Mouse (Mus musculus) limb, embryonic 14.5 days (tissue): Measurements from ENCODE around the gene Safb2. TPM values are rescaled to one million over a fixed set of nuclear protein-coding genes. Genes with fewer than 3 reads are reported as not detected.

Source experiments
- ATAC-seq: fragments of 200-750 bp; cut with Nextera tagmentation; 2 replicates; pipeline ENCODE4 v1.8.0; 2017; ENCODE audit warnings: low read depth, moderate number of reproducible peaks, moderate TSS enrichment; ENCODE audit not compliant: low FRiP score
- DNase-seq: peaks from one replicate; pipeline ENCODE4 v3.0.0-alpha.2; 2015; ENCODE audit warnings: low spot score
- H3K27ac ChIP-seq: fragments of 300-500 bp; sonication (generic); replicated peaks from 2 replicates; pipeline ENCODE4 v1.5.1; 2014; ENCODE audit warnings: low read depth, mild to moderate bottlenecking, low read length, moderate library complexity, mixed read lengths
- H3K27me3 ChIP-seq: fragments of 300-500 bp; sonication (generic); 2 replicates; pipeline ENCODE4 v1.6.1; 2014; ENCODE audit warnings: low read length, mixed read lengths; ENCODE audit not compliant: control insufficient read depth, insufficient read depth
- H3K36me3 ChIP-seq: fragments of 300-500 bp; sonication (generic); 2 replicates; pipeline ENCODE4 v1.6.1; 2014; ENCODE audit warnings: mild to moderate bottlenecking, low read length, moderate library complexity, mixed read lengths; ENCODE audit not compliant: control insufficient read depth, insufficient read depth
- H3K4me1 ChIP-seq: fragments of 300-500 bp; sonication (generic); 2 replicates; pipeline ENCODE4 v1.6.1; 2014; ENCODE audit warnings: antibody characterized with exemption, low read length, mixed read lengths; ENCODE audit not compliant: control insufficient read depth, insufficient read depth
- H3K4me2 ChIP-seq: fragments of 300-500 bp; sonication (generic); replicated peaks from 2 replicates; pipeline ENCODE4 v1.6.1; 2014; ENCODE audit warnings: low read depth, mild to moderate bottlenecking, low read length, moderate library complexity; ENCODE audit not compliant: severe bottlenecking
- H3K4me3 ChIP-seq: fragments of 300-500 bp; sonication (generic); replicated peaks from 2 replicates; pipeline ENCODE4 v1.5.1; 2014; ENCODE audit warnings: low read length
- H3K9ac ChIP-seq: fragments of 300-500 bp; sonication (generic); 2 replicates; pipeline ENCODE4 v1.6.1; 2014; ENCODE audit warnings: mild to moderate bottlenecking, low read depth, low read length, moderate library complexity; ENCODE audit not compliant: severe bottlenecking
- H3K9me3 ChIP-seq: fragments of 300-500 bp; sonication (generic); 2 replicates; pipeline ENCODE4 v1.6.1; 2016; ENCODE audit warnings: low read length; ENCODE audit not compliant: control insufficient read depth
- POLR2A ChIP-seq: fragments of 200-500 bp; IDR thresholded peaks from 2 replicates; pipeline ENCODE4 v1.8.0; 2012; ENCODE audit warnings: inconsistent platforms, mild to moderate bottlenecking, moderate library complexity, borderline replicate concordance; ENCODE audit not compliant: insufficient read depth, insufficient read length; ENCODE audit errors: extremely low read depth
- WGBS: fragments of 180-500 bp; shearing (Covaris S2); extraction: QIAGEN DNeasy Blood & Tissue Kit; methylation state at CpG from one replicate; pipeline ENCODE4 v1.1.7; 2014; 5-methylcytosine and 5-hydroxymethylcytosine counted together
- polyA plus RNA-seq, 2 experiments: library from polyadenylated mRNA; depleted of rRNA in 1 of 2; stranded (reverse) in 1 of 2; unstranded in 1 of 2; fragments of >200 nt; fragmentation: Nextera tagmentation in 1 of 2; extraction: Ambion mirVana in 1 of 2; gene quantifications; 2 replicates each; pipeline versions ENCODE4 v1.2.1 to v1.2.3; 2012 to 2014

The Safb2 gene
- polyA plus RNA-seq, 2 experiments, result 52.1 to 133 TPM

DNA sequence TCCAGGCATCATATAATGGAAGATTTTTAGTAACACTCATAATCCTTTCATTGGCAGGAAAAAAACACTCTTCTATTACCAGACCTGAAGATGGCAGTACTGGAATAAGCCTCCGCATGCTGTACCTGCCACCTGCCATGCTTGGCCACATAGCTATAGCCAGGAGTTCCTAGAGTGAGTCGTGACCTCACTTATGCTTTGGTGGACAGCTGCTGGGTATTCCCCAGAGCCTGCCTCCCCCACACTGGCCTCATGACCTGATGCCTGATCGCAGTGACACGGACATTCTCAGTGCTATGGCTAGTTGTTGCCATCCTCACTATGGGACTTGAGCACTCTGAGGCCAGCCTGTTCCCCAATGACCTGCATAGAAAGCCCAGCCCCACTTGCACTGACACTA, 14.1 kb downstream of the Safb2 start:
- no peak for DNase-seq
- Histone ChIP-seq H3K4me2 (no peak overlapping the region), H3K27ac (no peak overlapping the region), H3K4me3 (no peak overlapping the region), H3K9ac (no peak overlapping the region), H3K36me3 (peaks cover 98% of the 10 kb centered on the region), H3K4me1 (no peaks in the 10 kb centered on the region), H3K27me3 (no peaks in the 10 kb centered on the region), H3K9me3 (no peaks in the 10 kb centered on the region)
- no peak for TF ChIP-seq POLR2A
- 90% methylated on average over 4 of the region's 4 CpGs for WGBS
- no peak for ATAC-seq

DNA sequence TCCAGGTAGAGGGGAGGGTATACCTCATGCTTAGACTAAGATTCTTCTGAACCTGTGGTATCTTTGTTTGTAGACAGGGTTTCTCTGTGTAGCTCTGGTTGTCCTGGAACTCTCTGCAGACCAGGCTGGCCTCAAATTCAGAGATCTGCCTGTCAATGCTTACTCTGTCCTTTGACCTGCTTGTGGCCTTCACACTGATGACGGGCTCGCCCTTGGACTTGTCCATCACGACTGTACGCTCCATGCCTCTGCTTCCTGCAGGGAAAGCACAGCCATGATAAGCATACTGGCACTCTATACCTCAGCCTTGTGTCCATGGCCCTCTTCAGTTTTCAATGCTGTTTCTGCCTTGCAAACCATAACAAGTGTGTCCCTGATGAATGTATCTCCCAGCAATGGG, 17.0 kb downstream of the Safb2 start:
- DNase-seq, result no peak
- no peaks in the 10 kb centered on the region for H3K9me3 ChIP-seq
- H3K9ac ChIP-seq, result no peak overlapping the region
- no peak overlapping the region for H3K4me2 ChIP-seq
- ATAC-seq, result no peak
- 97% methylated on average over 4 of the region's 4 CpGs for WGBS
- H3K4me1 ChIP-seq, result no peaks in the 10 kb centered on the region
- TF ChIP-seq POLR2A, result no peak
- H3K36me3 ChIP-seq, result peaks cover 100% of the 10 kb centered on the region
- no peaks in the 10 kb centered on the region for H3K27me3 ChIP-seq
- no peak overlapping the region for H3K27ac ChIP-seq
- H3K4me3 ChIP-seq, result no peak overlapping the region

DNA sequence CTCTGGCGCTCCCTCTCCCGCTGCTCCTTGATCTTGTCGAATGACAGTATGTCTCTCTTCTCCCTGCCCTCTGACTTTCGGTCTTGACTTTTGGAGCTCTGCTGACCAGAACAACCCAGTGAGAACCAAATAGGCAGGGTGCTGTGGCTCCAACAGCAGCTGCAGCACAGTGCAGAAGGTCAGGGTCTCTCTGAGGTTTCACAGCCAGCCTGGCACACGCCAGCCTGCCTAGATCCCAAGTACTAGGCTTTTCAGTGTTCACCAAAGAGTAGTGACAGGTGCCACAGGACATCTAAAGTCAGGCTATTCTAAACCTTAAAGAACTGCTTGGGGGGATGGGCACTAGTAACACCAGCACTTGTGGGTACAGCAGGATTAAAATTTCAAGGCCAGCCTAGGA, 17.5 kb downstream of the Safb2 start:
- TF ChIP-seq POLR2A, result no peak
- Histone ChIP-seq H3K9ac (no peak overlapping the region), H3K27ac (no peak overlapping the region), H3K36me3 (peaks cover 100% of the 10 kb centered on the region), H3K27me3 (no peaks in the 10 kb centered on the region), H3K4me3 (no peak overlapping the region), H3K9me3 (no peaks in the 10 kb centered on the region), H3K4me1 (no peaks in the 10 kb centered on the region), H3K4me2 (no peak overlapping the region)
- DNase-seq (no peak), ATAC-seq (no peak)
- WGBS, result 89% methylated on average over 5 of the region's 5 CpGs

DNA sequence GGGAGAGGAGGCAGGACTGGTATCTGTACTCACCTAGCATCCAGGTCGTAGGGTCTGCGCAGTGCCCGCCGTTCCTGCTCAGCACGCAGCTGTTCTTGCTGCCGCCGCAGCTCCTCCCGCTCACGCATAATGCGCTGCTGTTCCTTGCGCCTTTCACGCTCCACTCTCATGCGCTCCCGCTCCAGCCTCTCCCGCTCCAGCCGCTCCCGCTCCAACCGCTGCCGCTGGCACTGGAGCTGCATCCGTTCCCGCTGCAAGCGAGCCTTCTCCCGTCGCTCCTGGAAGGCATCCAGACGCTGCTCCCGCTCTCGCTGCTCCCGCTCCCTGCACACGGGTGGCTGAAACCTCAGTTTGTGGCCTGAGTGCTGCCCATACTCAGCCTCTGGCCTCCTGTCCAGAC, 18.1 kb downstream of the Safb2 start:
- 92% methylated on average over 29 of the region's 29 CpGs for WGBS
- peaks cover 100% of the 10 kb centered on the region for H3K36me3 ChIP-seq

DNA sequence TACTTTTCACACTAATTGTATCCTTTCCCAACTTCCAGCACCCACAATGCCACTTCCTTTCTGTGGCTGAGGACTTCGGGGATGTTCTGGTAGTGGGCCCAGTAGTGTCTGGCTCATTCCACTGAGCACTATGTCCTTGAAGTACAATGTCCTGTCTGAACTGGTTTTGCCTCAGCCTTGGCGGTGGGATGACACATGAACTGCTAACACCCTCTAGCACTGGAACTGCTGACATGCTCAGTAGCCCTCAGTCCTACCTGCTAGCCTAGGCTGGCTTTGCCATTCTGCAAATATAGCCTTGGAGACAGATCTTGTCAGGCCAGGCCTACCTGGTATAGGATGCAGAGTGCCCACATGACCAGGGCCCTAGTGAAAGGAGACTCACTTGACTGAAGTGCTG, 22.5 kb downstream of the Safb2 start:
- Histone ChIP-seq H3K27me3 (no peaks in the 10 kb centered on the region), H3K4me1 (no peaks in the 10 kb centered on the region), H3K27ac (no peak overlapping the region), H3K9me3 (no peaks in the 10 kb centered on the region), H3K4me2 (no peak overlapping the region), H3K4me3 (no peak overlapping the region), H3K36me3 (peaks cover 61% of the 10 kb centered on the region), H3K9ac (no peak overlapping the region)
- no peak for TF ChIP-seq POLR2A
- 96% methylated on average over 2 of the region's 2 CpGs for WGBS
- DNase-seq (no peak), ATAC-seq (no peak)

More for the DNA sequence above, 18.1 kb downstream of the Safb2 start:
- Histone ChIP-seq H3K4me1 (no peaks in the 10 kb centered on the region), H3K27me3 (no peaks in the 10 kb centered on the region), H3K27ac (no peak overlapping the region), H3K4me3 (no peak overlapping the region), H3K4me2 (no peak overlapping the region), H3K9me3 (no peaks in the 10 kb centered on the region), H3K9ac (no peak overlapping the region)
- ATAC-seq, result no peak
- no peak for TF ChIP-seq POLR2A
- no peak for DNase-seq

DNA sequence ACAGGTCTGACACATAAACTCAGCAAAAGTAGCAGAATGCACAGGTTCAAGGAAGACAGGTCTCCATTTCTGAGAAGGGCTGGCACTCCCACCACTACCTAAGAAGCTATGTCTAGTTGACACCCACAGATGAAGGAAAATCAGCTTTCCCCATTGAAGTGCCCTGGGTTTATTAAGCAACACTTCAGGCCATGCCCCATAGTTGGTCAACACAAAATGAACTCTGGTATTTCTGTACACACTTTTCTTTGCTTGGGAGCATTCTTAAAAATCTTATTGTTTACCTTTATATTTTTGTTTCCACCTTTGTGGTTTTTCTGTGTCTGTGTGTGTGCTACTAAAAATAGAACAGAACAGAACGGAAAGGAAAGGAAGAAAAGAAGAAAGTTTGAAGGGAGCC, 24.3 kb downstream of the Safb2 start:
- H3K4me1 ChIP-seq, result no peaks in the 10 kb centered on the region
- no peak overlapping the region for H3K4me2 ChIP-seq
- no peak for ATAC-seq
- H3K4me3 ChIP-seq, result no peak overlapping the region
- no peaks in the 10 kb centered on the region for H3K27me3 ChIP-seq
- H3K9ac ChIP-seq, result no peak overlapping the region
- DNase-seq, result no peak
- WGBS, result 65% methylated on average over 1 of the region's 1 CpGs
- no peak for TF ChIP-seq POLR2A
- no peak overlapping the region for H3K27ac ChIP-seq
- no peaks in the 10 kb centered on the region for H3K9me3 ChIP-seq
- H3K36me3 ChIP-seq, result peaks cover 43% of the 10 kb centered on the region
